Mouse (Mus musculus): ENCODE measurements around the gene Chmp2a. TPM values are rescaled to one million over a fixed set of nuclear protein-coding genes. Genes with fewer than 3 reads are reported as not detected.

The Chmp2a gene
- polyA plus RNA-seq, 1 experiment from 2014 or later = 126 TPM

DNA sequence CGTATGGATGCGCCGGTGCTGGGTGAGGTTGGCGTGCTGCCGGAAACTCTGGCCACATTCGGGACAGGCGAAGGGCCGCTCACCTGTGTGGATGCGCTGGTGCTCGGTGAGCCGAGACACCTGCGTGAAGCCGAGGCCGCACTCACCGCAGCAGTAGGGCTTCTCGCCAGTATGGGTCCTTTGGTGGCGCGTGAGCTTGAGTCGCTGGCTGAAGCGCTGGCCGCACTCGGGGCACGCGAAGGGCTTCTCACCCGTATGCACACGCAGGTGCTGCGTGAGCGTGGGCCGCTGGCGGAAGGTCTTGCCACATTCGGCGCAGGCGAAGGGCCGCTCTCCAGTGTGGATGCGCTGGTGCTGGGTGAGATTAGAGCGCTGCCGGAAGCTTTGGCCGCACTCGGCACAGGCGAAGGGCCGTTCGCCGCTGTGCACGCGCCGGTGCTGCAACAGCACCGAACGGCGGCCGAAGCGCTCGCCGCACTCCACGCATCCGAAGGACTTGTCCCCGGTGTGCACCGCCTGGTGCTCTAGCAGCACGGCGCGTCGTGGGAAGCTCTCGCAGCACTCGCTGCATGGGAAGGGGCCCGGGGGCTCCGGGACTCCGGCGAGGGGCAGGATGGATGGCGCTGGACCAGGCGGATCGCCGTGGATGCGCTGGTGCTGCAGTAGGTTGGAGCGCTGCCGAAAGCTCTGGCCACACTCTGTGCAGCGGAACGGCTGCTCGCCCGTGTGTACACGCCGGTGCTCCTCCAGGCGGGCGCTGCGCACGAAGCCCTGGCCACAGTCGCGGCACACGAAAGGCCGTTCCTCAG lies 9.0 kb upstream of the Chmp2a start:
- peaks cover 52% of the 10 kb centered on the region for H3K27me3 ChIP-seq (replicated peaks)
- H3K4me3 ChIP-seq = peak overlapping the region; percentile 60
- H3K9ac ChIP-seq = peak overlapping the region; percentile 81
- WGBS = 7% methylated on average over 88 of the region's 88 CpGs
- peak overlapping the region; percentile 96 for H3K4me2 ChIP-seq
- 0 out of 2 replicates have a peak, but pooled peaks cover 6% of the 10 kb centered on the region for H3K36me3 ChIP-seq
- H3K27ac ChIP-seq (replicated peaks) = no peak overlapping the region
- no peak for ATAC-seq (ENCODE audit: extremely low read depth, insufficient number of reproducible peaks, low FRiP score, low TSS enrichment)
- peaks cover 26% of the 10 kb centered on the region for H3K4me1 ChIP-seq
- peaks cover 9% of the 10 kb centered on the region; the same call in 1 of the 2 replicates for H3K9me3 ChIP-seq

DNA sequence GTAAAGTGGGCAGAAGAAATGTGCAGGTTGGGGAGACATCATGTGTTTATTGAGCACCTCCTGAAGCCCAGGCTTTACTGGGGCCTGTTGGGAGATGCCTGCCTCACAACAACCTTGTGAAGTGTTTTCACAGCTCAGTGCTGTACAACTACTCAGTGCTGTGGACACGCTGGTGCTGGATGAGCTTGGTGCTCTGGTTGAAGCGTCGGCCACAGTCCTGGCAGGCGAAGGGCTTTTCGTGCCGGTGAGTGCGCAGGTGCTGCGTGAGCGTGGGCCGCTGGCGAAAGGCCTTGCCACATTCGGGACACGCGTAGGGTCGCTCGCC lies 8.5 kb upstream of the Chmp2a start:
- Histone ChIP-seq H3K36me3 (0 out of 2 replicates have a peak, but pooled peaks cover 6% of the 10 kb centered on the region), H3K4me2 (peak overlapping the region; percentile 96), H3K9me3 (peaks cover 9% of the 10 kb centered on the region; the same call in 1 of the 2 replicates), H3K9ac (0 out of 2 replicates have a peak overlapping the region, but pooled peaks have one; percentile 81), H3K4me1 (peaks cover 26% of the 10 kb centered on the region), H3K27ac (replicated peaks) (no peak overlapping the region), H3K4me3 (peak overlapping the region; percentile 60), H3K27me3 (replicated peaks) (peaks cover 52% of the 10 kb centered on the region)
- ATAC-seq (ENCODE audit: extremely low read depth, insufficient number of reproducible peaks, low FRiP score, low TSS enrichment) = no peak
- 37% methylated on average over 16 of the region's 16 CpGs for WGBS

DNA sequence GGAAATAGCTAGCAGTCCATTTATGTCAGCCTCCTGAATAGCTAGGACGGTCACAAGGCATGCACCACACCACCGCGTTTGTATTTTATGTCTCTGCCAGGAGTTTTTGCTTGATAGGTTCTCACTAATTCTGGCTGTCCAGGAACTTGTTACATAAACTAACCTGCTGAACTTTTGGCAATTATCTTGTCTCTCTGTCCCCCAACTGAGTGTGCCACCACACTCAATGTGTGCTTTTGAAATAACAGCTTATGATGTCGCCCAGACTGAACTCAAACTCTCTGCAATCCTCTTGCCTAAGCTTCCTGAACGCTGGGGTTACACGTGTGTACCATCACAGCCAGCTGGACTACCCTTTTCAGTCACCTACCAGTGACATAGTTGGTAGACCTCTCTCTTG lies 7.9 kb upstream of the Chmp2a start:
- Histone ChIP-seq H3K27me3 (replicated peaks) (peaks cover 52% of the 10 kb centered on the region), H3K4me3 (no peak overlapping the region), H3K4me2 (no peak overlapping the region), H3K9me3 (peaks cover 9% of the 10 kb centered on the region; the same call in 1 of the 2 replicates), H3K9ac (no peak overlapping the region), H3K4me1 (peaks cover 26% of the 10 kb centered on the region), H3K27ac (replicated peaks) (no peak overlapping the region), H3K36me3 (0 out of 2 replicates have a peak, but pooled peaks cover 6% of the 10 kb centered on the region)
- WGBS = 57% methylated on average over 6 of the region's 6 CpGs
- ATAC-seq (ENCODE audit: extremely low read depth, insufficient number of reproducible peaks, low FRiP score, low TSS enrichment) = no peak

DNA sequence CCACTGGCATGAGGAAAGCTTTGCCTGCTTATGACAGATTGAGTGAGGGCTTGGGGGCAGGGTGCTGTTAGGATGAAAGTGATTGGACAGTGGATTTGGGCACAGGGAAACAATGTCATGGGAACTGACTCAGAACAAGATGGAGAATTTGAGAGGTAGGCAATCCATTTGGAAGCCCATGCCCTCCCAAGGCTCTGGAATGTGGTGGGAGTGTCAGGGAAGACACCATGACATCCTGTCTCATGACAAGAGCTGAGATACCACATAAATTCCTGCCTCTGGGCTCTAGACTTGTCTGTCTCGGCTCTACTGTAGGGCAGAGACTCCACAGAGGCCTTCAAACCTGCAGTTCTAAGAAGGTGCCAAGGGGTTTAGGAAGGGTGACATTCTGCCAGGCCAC lies 6.6 kb upstream of the Chmp2a start:
- peaks cover 9% of the 10 kb centered on the region; the same call in 1 of the 2 replicates for H3K9me3 ChIP-seq
- 46% methylated on average over 1 of the region's 1 CpGs for WGBS
- peaks cover 9% of the 10 kb centered on the region for H3K36me3 ChIP-seq
- H3K27me3 ChIP-seq (replicated peaks) = peaks cover 52% of the 10 kb centered on the region
- no peak overlapping the region for H3K27ac ChIP-seq (replicated peaks)
- H3K4me2 ChIP-seq = no peak overlapping the region
- ATAC-seq (ENCODE audit: extremely low read depth, insufficient number of reproducible peaks, low FRiP score, low TSS enrichment) = no peak
- no peak overlapping the region for H3K4me3 ChIP-seq
- peaks cover 34% of the 10 kb centered on the region for H3K4me1 ChIP-seq
- H3K9ac ChIP-seq = no peak overlapping the region

DNA sequence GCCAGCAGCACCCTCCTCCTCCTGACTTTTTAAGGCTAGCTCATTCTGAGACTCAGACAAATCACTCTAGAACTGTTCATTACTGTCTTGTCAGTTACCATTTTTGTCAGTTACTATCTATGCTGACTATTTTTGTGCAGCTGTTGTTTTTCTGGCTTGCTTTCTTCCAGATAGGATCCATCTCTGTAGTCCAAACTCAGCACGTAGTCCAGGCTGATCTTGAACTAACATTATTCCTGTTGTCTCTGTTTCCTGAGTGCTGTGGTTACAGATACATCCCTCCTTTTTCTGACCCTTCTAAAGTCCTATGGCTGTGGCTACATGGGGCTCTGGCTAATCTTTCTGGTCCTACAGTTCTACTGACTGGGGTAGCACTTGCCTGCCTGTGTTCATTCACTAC lies 4.6 kb upstream of the Chmp2a start:
- Histone ChIP-seq H3K4me2 (peak overlapping the region; percentile 93), H3K9me3 (peaks cover 9% of the 10 kb centered on the region; the same call in 1 of the 2 replicates), H3K9ac (peak overlapping the region; percentile 99), H3K4me1 (peaks cover 43% of the 10 kb centered on the region), H3K4me3 (peak overlapping the region; percentile 87), H3K27me3 (replicated peaks) (peaks cover 36% of the 10 kb centered on the region), H3K27ac (replicated peaks) (peak overlapping the region; percentile 100), H3K36me3 (peaks cover 24% of the 10 kb centered on the region)
- ATAC-seq (ENCODE audit: extremely low read depth, insufficient number of reproducible peaks, low FRiP score, low TSS enrichment) = no peak
- 56% methylated on average over 1 of the region's 1 CpGs for WGBS

DNA sequence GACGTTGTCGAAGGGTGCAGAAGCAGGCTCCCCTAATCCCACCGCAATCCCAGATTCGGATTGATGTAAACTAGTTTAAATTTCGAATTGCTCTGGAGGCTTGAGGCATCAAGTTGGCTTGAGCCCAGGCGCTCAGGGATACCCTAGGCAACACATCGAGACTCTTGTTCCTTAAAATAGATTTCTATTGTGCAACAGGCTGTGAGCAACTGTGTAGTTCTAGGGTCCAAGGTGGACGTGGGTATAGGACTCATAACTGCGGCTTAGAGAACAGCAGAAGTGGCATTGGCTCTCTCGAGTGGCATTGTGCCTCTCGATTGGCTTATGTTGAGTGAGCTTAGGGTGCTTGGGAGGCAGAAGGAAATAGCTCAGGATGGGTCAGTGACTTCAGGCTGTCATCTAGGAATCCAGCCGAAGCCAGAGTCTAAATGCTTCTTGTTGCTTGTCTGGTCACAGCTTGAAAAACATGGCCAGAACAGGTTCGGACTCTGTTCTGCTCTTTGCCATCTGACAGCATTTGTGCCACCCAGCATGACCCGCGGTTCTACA lies 4.1 kb upstream of the Chmp2a start:
- Histone ChIP-seq H3K27ac (replicated peaks) (peak overlapping the region; percentile 100), H3K36me3 (peaks cover 25% of the 10 kb centered on the region), H3K4me2 (peak overlapping the region; percentile 93), H3K9ac (peak overlapping the region; percentile 99), H3K9me3 (peaks cover 9% of the 10 kb centered on the region; the same call in 1 of the 2 replicates), H3K4me1 (peaks cover 43% of the 10 kb centered on the region), H3K27me3 (replicated peaks) (peaks cover 31% of the 10 kb centered on the region), H3K4me3 (peak overlapping the region; percentile 87)
- ATAC-seq (ENCODE audit: extremely low read depth, insufficient number of reproducible peaks, low FRiP score, low TSS enrichment) = no peak
- WGBS = 17% methylated on average over 15 of the region's 15 CpGs

DNA sequence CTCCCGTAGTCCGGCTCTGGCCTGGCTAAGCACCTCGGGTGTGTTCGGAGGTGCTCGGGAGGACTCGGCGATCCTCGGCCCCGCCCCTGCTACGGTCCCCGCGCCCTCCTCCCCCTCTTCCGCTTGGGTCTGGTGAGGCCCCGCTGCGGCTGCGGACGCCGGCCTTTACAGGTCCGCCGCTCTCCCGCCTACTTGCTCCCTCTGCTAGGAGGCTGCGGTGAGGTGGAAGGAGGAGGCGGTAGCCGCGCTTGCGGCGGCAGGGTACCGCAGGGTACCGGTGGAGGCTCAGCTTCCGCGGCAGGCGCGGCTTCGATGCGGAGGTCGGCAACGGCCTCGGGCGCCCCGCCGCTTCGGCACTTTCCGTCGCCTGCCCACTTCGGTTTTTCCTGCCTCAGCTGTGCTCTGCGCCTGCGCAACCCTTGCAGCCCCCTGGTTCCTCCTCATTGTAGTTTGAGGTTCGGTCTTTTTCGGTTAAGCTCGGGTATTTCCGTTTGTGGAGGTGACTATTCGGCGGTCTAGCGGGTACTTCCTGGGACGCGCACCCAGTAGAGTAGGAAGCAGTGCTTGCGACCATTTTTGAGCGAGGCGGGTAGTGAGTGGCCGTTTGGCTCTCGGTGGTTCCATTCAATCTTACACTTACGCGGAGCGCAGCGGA lies 3.4 kb upstream of the Chmp2a start, which contains the start of gene Ube2m:
Ube2m (minus strand) TSS at position 375 of the 655 bp plus-strand sequence.
- Histone ChIP-seq H3K4me3 (peak within 1 kb of the TSS; percentile 87), H3K9ac (peak within 1 kb of the TSS; percentile 99), H3K9me3 (peaks cover 4% of the 10 kb centered on the region; the same call in 1 of the 2 replicates), H3K4me2 (peak within 1 kb of the TSS; percentile 93), H3K4me1 (peaks cover 44% of the 10 kb centered on the region), H3K36me3 (peaks cover 32% of the 10 kb centered on the region), H3K27me3 (replicated peaks) (peaks cover 24% of the 10 kb centered on the region), H3K27ac (replicated peaks) (peak within 1 kb of the TSS; percentile 100)
- ATAC-seq (ENCODE audit: extremely low read depth, insufficient number of reproducible peaks, low FRiP score, low TSS enrichment) = peak; percentile 89
- WGBS = under 1% methylated on average over 58 of the region's 65 CpGs

DNA sequence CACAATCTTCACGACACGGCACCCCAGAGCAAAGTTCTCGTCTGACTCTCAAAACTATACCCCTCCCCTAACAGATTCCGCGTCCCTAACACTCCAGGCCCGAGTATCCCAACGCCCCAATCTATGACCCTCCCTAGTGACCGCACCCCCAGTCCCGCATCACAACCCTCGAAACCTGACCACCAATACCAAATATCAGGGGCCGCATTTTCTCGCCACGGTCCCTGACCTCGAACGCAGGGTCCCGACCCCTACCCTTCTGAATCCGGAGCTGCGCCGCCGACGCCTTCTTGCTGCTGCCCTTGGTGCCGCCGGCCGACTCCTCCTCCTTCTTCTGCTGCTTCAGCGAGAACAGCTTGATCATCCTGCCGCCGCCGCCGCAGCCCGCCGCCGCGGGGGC lies 2.8 kb upstream of the Chmp2a start:
- peaks cover 46% of the 10 kb centered on the region for H3K4me1 ChIP-seq
- peak overlapping the region; percentile 100 for H3K27ac ChIP-seq (replicated peaks)
- peak overlapping the region; percentile 87 for H3K4me3 ChIP-seq
- H3K9ac ChIP-seq = peak overlapping the region; percentile 99
- no peak for ATAC-seq (ENCODE audit: extremely low read depth, insufficient number of reproducible peaks, low FRiP score, low TSS enrichment)
- peaks cover 18% of the 10 kb centered on the region for H3K27me3 ChIP-seq (replicated peaks)
- no peaks in the 10 kb centered on the region for H3K9me3 ChIP-seq
- H3K4me2 ChIP-seq = peak overlapping the region; percentile 93
- H3K36me3 ChIP-seq = peaks cover 38% of the 10 kb centered on the region
- WGBS = under 1% methylated on average over 31 of the region's 33 CpGs

DNA sequence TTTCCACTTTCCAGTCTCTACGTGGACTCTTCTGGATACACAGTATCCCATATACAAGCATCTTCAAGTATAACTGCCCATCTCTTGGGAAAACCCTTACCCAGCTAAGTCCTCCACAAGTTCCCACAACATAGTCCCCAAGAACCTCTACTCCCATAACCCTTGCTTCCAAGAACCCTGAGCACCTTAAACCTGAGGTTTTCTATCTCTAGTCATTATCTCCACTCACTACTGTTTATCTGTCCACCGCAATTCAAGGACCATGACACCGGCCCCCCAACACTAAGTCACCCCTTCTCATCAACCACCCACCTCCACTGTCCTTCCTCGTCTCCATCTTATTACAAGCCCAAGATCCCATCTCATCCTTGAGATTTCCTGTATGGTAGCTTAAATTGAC lies 2.2 kb upstream of the Chmp2a start:
- 34% methylated on average over 4 of the region's 4 CpGs for WGBS
- Histone ChIP-seq H3K4me2 (peak overlapping the region; percentile 93), H3K9me3 (no peaks in the 10 kb centered on the region), H3K4me3 (peak overlapping the region; percentile 87), H3K27ac (replicated peaks) (peak overlapping the region; percentile 100), H3K27me3 (replicated peaks) (peaks cover 12% of the 10 kb centered on the region), H3K9ac (peak overlapping the region; percentile 99), H3K36me3 (peaks cover 44% of the 10 kb centered on the region), H3K4me1 (peaks cover 46% of the 10 kb centered on the region)
- no peak for ATAC-seq (ENCODE audit: extremely low read depth, insufficient number of reproducible peaks, low FRiP score, low TSS enrichment)

DNA sequence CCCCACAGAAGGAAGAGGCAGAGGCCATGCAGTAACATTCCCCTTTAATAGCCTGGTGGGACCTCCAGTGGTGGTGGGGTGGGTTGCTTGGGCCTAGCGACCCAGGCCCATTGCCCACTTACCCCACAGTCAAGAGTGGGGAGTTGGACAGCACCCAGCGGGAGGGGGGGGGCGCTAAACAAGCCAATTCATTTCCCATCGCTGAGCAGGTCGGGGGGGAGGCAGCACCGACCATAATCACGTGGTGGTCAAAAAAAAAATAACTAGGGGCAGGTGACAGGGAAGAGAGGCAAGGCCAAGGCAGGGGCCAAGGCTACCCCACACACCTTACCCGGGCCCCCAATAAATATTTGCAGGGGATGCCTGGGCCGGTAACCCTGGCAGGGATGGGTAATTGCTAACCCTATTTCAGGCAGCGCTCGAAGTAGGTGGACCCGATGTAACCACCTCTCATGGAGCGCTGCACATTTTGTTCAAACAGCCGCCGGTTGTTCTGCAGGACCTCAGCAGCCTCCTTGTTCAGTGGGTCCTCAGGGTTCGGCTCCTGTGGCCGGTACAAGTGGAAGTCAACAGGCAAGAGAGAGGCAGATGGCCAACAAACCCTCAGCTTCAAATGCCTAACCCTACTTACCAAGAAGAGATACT lies 726 bp upstream of the Chmp2a start:
- no peak for ATAC-seq (ENCODE audit: extremely low read depth, insufficient number of reproducible peaks, low FRiP score, low TSS enrichment)
- WGBS = 83% methylated on average over 17 of the region's 17 CpGs
- Histone ChIP-seq H3K27me3 (replicated peaks) (no peaks in the 10 kb centered on the region), H3K9me3 (no peaks in the 10 kb centered on the region), H3K9ac (peak overlapping the region; percentile 94), H3K27ac (replicated peaks) (peak overlapping the region; percentile 93), H3K4me2 (peak overlapping the region; percentile 96), H3K4me3 (peak overlapping the region; percentile 87), H3K4me1 (peaks cover 46% of the 10 kb centered on the region), H3K36me3 (peaks cover 53% of the 10 kb centered on the region)

Data from heart, embryonic 13.5 days (tissue).